Mouse (Mus musculus) gastrocnemius, postnatal 4 days (tissue): ENCODE measurements around the gene Pax6. TPM values are rescaled to one million over a fixed set of nuclear protein-coding genes. Genes with fewer than 3 reads are reported as not detected.

Source experiments
- DNase-seq, 2 experiments: peaks; one replicate each; pipeline ENCODE4 v3.0.0; 2021 to 2022; ENCODE audit warnings: low spot score in 2 of 2, mixed read lengths in 2 of 2
- long read RNA-seq, 2 experiments: library from polyadenylated mRNA; stranded (forward); transcript quantifications; one replicate each; pipeline ENCODE4 v2.0.0; 2021
- total RNA-seq, 2 experiments: library from RNA; stranded (reverse); gene quantifications; 2 replicates each; pipeline ENCODE4 v1.2.3; 2021

Pax6 gene
- not detected for total RNA-seq
- long read RNA-seq, experiment 1 = 0 reads
- long read RNA-seq, experiment 2 = 0 reads

DNA sequence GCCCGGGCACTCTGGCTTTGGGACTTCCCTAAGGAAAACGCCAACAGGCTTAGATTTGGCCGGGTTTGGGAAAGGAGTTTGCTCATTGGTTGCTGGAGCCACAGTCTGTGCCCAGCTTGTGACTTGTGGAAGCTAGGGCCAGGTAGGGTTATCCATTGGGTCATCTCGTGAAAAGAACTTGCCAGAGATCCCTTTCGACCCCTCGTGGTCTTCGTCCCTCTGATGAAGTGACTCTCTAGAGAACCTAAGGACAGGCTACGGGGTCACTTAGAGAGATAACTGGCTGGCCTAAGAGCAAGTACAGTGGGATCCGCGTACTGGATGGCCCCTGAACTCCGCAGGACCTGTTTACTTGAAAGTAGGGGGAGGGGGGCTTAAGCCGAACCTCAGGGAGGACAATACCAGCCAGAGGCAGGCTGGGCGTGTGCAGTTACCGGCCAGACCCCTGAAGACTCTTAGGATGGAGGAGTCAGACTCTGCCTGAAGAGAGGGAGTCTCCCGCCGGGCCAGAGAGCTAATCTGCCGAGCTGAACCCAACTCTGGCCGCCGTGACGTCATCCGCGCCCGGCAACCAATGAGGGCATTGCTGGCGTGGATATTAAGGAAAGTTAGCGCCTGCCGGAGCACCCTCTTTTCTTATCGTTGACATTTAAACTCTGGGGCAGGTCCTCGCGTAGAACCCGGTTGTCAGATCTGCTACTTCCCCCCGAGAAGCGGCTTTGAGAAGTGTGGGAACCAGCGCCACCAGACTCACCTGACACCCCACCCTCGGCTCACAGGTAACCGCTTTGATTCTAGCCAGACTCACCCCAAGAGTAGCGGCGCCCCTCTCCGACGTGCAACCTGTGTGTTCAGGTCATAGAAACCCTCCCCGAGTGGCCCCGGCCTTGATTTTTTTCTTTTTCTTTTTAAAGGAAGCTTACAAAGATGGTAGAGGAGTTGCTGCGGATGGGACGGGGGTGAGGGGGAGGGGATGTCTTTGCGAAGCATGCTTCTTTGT lies at the start of gene Pax6:
Gene Pax6 (plus strand): TSS at position 630 of the 1,000 bp plus-strand sequence.
- no peak for DNase-seq

DNA sequence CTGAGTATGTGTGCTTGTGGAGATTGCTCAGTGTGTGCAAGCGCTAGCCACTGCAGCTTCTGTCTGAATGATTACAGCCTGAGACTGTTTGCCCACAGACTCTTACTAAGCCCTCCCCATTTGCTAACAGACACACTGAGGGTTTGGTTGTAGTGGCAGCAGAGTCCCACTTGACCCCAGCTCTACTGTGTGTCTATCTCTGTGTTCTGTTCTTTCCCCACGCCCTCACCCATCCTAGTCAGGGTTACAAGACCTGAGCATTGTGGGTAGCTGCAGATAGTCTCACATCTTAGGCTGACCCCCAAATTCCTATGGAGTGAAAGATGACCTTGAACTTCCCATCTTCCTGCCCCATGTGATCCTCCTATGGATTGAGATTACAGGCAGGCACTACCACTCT lies 19.8 kb upstream of the Pax6 start:
- no peak for DNase-seq

DNA sequence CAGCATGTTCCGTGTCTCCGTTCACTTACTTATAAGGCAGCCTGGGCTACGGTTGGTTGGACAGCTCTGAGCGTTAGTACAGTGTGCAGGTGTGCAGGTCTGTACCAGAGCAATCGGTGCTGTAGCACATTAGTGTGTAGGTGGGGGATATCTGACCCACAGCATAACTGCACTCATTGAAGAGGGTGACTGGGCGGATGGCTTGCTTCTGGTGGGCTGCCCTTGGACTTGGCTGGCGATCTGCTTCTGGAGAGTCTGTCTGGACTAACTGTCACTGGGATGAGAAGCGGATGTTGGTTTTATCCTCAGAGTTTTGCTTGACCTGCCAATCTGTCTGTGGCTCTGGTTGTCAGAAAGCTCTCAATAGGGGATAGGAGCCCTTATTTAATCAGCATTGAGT lies 12.2 kb upstream of the Pax6 start:
- no peak for DNase-seq

DNA sequence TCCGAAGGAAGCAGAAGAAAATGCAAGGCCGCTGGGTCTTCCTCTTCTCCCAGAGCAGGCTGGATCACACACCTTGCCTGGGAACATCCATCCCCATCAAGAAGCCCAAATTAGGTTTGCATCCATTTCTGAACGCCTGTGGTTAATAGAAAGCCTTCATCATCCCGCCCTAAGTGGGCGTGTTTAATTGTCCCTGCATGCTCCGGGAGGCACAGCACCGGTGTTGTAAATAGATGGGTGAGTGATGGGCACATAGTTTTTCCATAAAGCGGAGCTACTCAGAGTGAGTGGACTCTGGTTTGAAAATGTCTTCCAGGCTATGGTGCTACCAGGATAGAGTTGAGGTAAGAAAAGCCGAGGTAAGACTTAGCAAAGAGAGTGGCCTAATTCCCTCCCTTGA lies 9.3 kb upstream of the Pax6 start:
- no peak for DNase-seq

DNA sequence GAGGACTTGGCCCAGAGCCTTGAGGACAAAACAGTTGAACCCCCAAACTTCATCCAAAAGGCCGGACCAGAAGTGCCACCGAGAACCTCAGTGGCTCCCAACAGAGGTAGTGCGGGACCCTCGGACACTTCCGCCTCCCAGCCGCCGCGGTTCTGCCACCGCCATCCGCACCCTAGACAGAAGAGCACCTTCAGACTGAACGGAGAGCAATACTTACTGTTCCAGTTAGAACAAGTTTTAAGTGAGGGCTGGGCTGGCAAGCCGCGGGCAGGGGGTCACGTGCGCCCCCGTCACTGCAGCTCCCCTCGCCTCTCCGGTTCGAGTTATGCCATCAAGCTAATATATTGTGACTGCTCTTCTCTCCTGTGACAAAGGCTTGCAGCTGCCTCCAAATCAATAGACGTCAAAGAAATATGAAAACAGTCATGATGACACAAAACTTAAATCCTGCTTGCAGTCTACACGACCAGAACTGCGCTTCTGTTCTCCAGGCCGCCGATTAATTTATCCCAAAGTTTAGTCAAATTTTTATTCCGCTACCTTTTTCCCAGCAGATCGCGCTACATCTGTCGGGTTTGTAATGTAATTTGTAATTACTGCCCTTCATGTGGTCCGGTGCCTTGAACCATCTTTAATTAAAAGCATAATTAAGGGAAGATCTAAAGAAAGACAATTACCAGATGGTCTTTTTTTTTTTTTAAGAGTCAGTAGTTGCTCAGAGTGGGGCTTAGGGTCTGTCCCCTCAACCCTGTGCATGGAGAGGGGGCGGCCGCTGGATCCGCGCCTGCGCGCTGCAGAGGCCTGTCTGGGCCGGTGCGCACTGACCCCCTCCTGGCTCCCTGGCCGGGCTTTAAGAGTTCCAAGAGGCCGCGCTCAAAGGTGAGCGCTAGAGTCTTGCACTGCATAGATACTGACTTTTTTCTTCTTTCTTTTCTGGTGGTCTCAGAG lies 8.5 kb upstream of the Pax6 start:
- DNase-seq = no peak

DNA sequence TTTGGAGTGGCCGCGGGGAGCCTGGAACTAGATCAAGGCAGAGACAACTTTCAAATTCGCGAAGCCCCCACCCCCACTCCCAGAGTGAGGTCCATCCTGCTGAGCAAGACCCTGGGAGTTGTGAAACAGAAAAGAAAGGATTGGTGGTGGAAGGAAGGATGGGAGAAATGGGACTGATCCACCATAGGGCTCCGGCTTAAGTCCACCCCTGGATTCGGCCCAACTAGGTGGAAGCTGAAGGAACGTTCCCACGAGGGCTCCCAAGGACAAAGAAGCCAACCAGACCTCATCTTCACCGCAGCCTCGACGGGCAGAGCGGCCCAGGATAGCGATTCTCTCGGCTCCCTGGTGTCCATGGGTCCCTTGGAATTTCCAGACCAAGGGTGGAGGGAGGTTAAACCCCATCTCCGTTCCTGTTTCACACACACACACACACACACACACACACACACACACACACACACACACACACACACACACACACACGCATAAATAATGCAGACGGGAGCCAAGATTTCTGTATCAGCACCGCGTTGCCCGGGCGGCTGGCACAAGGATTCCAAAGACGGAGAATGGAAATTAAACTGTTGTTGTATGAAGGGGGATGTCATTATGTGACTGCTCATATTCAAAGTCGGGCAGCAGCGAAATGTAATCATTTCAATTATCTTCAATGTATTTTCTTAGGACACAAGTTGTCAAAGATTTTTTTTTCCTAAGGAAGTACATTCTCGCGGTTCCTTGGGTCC lies 7.7 kb upstream of the Pax6 start:
- no peak for DNase-seq

- DNase-seq = no peak
Observed at GRCm38 (mm10) chr2:105661623-105662066, 7.1 kb upstream of the Pax6 start.

- no peak for DNase-seq
Observed at GRCm38 (mm10) chr2:105662121-105662520, 6.6 kb upstream of the Pax6 start.

DNA sequence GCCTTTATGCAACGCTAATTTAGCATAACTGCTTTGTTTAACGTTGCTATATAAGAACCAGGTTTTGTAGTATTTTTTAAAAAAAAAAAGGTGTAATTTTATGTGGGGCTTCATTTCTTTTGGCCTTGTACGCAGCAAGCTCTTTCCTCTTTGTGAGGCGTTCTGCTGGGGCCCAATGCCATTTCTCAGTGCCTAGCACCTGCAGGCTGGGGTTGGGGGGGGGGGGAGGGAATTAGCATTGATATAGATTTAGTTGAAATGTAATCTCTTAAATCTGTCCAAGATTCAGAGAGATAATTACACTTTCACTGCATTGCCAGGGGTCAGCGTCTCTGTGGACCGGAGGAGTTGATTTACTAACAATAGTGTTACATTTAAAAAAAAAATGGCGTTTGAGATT lies 6.1 kb upstream of the Pax6 start:
- DNase-seq = no peak

- no peak for DNase-seq
Observed at GRCm38 (mm10) chr2:105663101-105663511, 5.6 kb upstream of the Pax6 start.

GRCm38 (mm10) chr2:105664996-105665395 lies 3.7 kb upstream of the Pax6 start:
- DNase-seq = no peak

DNA sequence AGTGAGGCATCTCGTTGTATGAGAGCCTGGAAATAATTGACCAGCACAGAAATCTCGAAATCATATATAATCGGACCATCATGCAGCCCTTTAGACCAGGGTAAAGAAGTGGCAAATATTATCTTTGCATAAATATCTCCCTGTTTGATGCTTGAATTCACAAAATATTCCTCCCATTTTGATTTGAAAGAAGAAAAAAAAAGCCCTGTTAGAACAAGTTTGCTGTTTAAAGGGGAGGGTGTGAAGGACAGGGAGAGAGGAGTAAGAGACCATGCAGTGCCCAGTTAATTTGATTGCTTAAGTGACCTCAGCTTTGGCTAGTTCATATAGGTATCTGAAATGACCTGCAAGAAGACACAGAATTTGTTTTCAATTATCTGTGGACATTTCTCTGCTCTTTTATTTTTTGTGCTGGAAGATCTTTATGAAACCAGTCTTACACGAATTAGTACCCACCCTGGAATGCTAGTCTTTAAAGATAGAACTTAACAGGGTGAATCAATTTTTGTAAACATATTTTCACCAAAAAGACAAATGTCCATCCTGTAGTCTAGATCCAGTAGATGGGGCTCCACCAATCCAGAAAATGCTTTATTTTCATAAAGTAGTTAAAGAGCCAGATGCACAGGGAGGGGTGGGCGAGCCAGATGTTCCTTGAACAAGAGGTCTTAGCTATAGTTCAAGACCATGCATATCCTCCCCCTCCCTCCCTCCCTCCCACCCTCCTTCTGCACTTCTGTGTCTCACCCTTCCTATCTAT lies 3.0 kb upstream of the Pax6 start:
- DNase-seq = no peak

DNA sequence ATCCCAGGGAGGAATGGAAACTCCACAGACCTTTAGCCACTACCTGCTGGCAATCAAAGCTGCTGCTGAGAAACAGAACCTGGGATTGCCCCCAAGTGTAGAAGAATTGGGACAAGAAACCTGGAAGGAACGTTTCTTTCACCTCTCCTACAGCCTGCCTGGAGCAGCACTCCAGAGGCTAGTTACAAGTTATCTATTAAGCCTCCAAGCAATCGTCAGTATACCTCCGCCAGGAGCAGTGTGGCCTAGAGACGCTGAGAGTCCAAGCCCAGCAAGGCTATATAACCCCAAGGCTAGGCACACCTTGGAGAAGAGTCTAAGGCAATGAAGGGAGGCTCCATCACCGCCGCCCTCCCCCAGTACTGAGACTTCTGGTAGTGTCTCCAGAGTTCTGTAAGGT lies 2.4 kb upstream of the Pax6 start:
- DNase-seq = no peak

- DNase-seq = no peak
Observed at GRCm38 (mm10) chr2:105666763-105667625, 1.7 kb upstream of the Pax6 start.

DNA sequence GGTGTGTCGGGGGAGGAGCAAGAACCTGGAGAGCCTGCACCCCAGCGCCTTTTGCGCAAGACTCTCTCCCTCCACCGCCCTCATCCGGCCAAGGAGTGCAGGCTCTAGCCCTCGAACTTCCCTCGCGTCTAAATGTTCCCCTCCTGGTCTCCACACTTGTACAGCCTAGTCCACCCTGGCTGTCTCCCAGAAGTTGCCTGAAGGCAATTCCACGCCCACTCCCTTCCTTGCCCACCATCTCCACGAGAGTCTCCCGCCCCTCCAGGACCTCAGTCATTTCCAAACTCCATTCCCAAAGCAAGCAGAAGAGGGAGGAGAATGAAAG lies 1.1 kb upstream of the Pax6 start:
- DNase-seq = no peak

GRCm38 (mm10) chr2:105669371-105669861 lies 716 bp downstream of the Pax6 start:
- DNase-seq = no peak

GRCm38 (mm10) chr2:105669881-105670730 lies 1.4 kb downstream of the Pax6 start:
- no peak for DNase-seq

- no peak for DNase-seq
Observed at GRCm38 (mm10) chr2:105670731-105671095, 2.0 kb downstream of the Pax6 start.
